Mouse (Mus musculus) midbrain, embryonic 14.5 days (tissue): Measurements from ENCODE around the gene Fastkd5. TPM values are rescaled to one million over a fixed set of nuclear protein-coding genes. Genes with fewer than 3 reads are reported as not detected.
"Not testable (repeated sequence)": the region's sequence is repeated elsewhere in the genome, so short reads cannot be mapped to it uniquely, and the experiment has no call there.

Experiments used
- ATAC-seq: fragments of 200-750 bp; cut with Nextera tagmentation; 2 replicates; pipeline ENCODE4 v1.8.0; 2017; ENCODE audit warnings: moderate number of reproducible peaks, moderate library complexity; ENCODE audit not compliant: low FRiP score, low TSS enrichment
- DNase-seq: peaks from one replicate; pipeline ENCODE4 v3.0.0-alpha.2; 2015
- H3K27ac ChIP-seq: fragments of 300-500 bp; sonication (generic); replicated peaks from 2 replicates; pipeline ENCODE4 v1.5.1; 2014; ENCODE audit warnings: mild to moderate bottlenecking, low read depth, low read length, moderate library complexity
- H3K27me3 ChIP-seq: fragments of 300-500 bp; sonication (generic); 2 replicates; pipeline ENCODE4 v1.6.1; 2014; ENCODE audit warnings: low read length, control low read depth, mixed read lengths; ENCODE audit not compliant: control insufficient read depth, insufficient read depth
- H3K36me3 ChIP-seq: fragments of 300-500 bp; sonication (generic); 2 replicates; pipeline ENCODE4 v1.6.1; 2014; ENCODE audit warnings: low read length, control low read depth; ENCODE audit not compliant: control insufficient read depth, insufficient read depth
- H3K4me1 ChIP-seq: fragments of 300-500 bp; sonication (generic); 2 replicates; pipeline ENCODE4 v1.6.1; 2014; ENCODE audit warnings: mild to moderate bottlenecking, antibody characterized with exemption, low read length, control low read depth; ENCODE audit not compliant: control insufficient read depth, insufficient read depth
- H3K4me2 ChIP-seq: fragments of 300-500 bp; sonication (generic); 2 replicates; pipeline ENCODE4 v1.6.1; 2014; ENCODE audit warnings: mild to moderate bottlenecking, low read length, moderate library complexity
- H3K4me3 ChIP-seq: fragments of 300-500 bp; sonication (generic); replicated peaks from 2 replicates; pipeline ENCODE4 v1.5.1; 2014; ENCODE audit warnings: low read depth, low read length
- H3K9ac ChIP-seq: fragments of 300-500 bp; sonication (generic); replicated peaks from 2 replicates; pipeline ENCODE4 v1.6.1; 2014; ENCODE audit warnings: mild to moderate bottlenecking, low read length, moderate library complexity
- H3K9me3 ChIP-seq: fragments of 300-500 bp; sonication (generic); 2 replicates; pipeline ENCODE4 v1.6.1; 2016; ENCODE audit warnings: low read length, control low read depth, mixed read lengths; ENCODE audit not compliant: control insufficient read depth
- WGBS: fragments of 180-500 bp; shearing (Covaris S2); extraction: QIAGEN DNeasy Blood & Tissue Kit; methylation state at CpG from one replicate; pipeline ENCODE4 v1.1.7; 2014; 5-methylcytosine and 5-hydroxymethylcytosine counted together
- polyA plus RNA-seq: library from polyadenylated mRNA; unstranded; fragments of >200 nt; fragmentation: Nextera tagmentation; extraction: Ambion mirVana; gene quantifications from 2 replicates; pipeline ENCODE4 v1.2.1, GENCODE M21; 2014

Fastkd5 gene
- polyA plus RNA-seq, 1 experiment from 2014 or later, result 13.8 TPM

GRCm38 (mm10) chr2:130655660-130656339, 26.0 kb upstream of the Fastkd5 start:
- Histone ChIP-seq H3K9ac (no peak overlapping the region), H3K9me3 (no peaks in the 10 kb centered on the region), H3K27ac (no peak overlapping the region), H3K4me1 (no peaks in the 10 kb centered on the region), H3K27me3 (no peaks in the 10 kb centered on the region), H3K4me3 (no peak overlapping the region), H3K4me2 (no peak overlapping the region), H3K36me3 (peaks cover 75% of the 10 kb centered on the region)
- 93% methylated on average over 6 of the region's 6 CpGs for WGBS
- ATAC-seq (no peak), DNase-seq (no peak)

- H3K9ac ChIP-seq, result no peak overlapping the region
- H3K4me2 ChIP-seq, result no peak overlapping the region
- WGBS, result 87% methylated on average over 1 of the region's 1 CpGs
- no peaks in the 10 kb centered on the region for H3K9me3 ChIP-seq
- no peak for DNase-seq
- H3K27ac ChIP-seq, result no peak overlapping the region
- peaks cover 74% of the 10 kb centered on the region for H3K36me3 ChIP-seq
- H3K4me3 ChIP-seq, result no peak overlapping the region
- H3K27me3 ChIP-seq, result no peaks in the 10 kb centered on the region
- ATAC-seq, result no peak
- no peaks in the 10 kb centered on the region for H3K4me1 ChIP-seq
These were observed 23.9 kb upstream of the Fastkd5 start for GRCm38 (mm10) chr2:130653760-130654159.

- Histone ChIP-seq H3K36me3 (peaks cover 69% of the 10 kb centered on the region), H3K27ac (no peak overlapping the region), H3K9ac (no peak overlapping the region), H3K27me3 (no peaks in the 10 kb centered on the region), H3K4me3 (no peak overlapping the region), H3K9me3 (no peaks in the 10 kb centered on the region), H3K4me1 (no peaks in the 10 kb centered on the region), H3K4me2 (no peak overlapping the region)
- no peak for ATAC-seq
- WGBS, result 97% methylated on average over 2 of the region's 2 CpGs
- no peak for DNase-seq
These were observed 23.5 kb upstream of the Fastkd5 start for GRCm38 (mm10) chr2:130653303-130653702.

GRCm38 (mm10) chr2:130649028-130649427, 19.2 kb upstream of the Fastkd5 start:
- WGBS, result 83% methylated on average over 6 of the region's 6 CpGs

GRCm38 (mm10) chr2:130645198-130645597, 15.4 kb upstream of the Fastkd5 start:
- Histone ChIP-seq H3K9ac (no peak overlapping the region), H3K4me1 (peaks cover 6% of the 10 kb centered on the region; the same call in 1 of the 2 replicates), H3K4me3 (no peak overlapping the region), H3K36me3 (peaks cover 4% of the 10 kb centered on the region; the same call in 1 of the 2 replicates), H3K27me3 (peaks cover 5% of the 10 kb centered on the region; the same call in 1 of the 2 replicates), H3K27ac (no peak overlapping the region), H3K9me3 (no peaks in the 10 kb centered on the region), H3K4me2 (no peak overlapping the region)
- DNase-seq (no peak), ATAC-seq (no peak)
- WGBS, result 86% methylated on average over 4 of the region's 4 CpGs

More at GRCm38 (mm10) chr2:130649028-130649427, 19.2 kb upstream of the Fastkd5 start:
- not testable (repeated sequence) for ATAC-seq, H3K4me2 ChIP-seq, H3K9me3 ChIP-seq, H3K27me3 ChIP-seq, H3K4me3 ChIP-seq, H3K27ac ChIP-seq, DNase-seq, H3K4me1 ChIP-seq, H3K9ac ChIP-seq
- H3K36me3 ChIP-seq, result peaks cover 27% of the 10 kb centered on the region

GRCm38 (mm10) chr2:130642684-130643369, 13.0 kb upstream of the Fastkd5 start, which contains the start of gene Lzts3:
Lzts3 (minus strand) TSS chr2:130642803.
- H3K4me3 ChIP-seq, result peak within 1 kb of the TSS; percentile 74
- H3K27ac ChIP-seq, result peak within 1 kb of the TSS; percentile 74
- no peaks in the 10 kb centered on the region for H3K9me3 ChIP-seq
- DNase-seq (peak; percentile 95), ATAC-seq (peak; percentile 93)
- WGBS, result 3% methylated on average over 39 of the region's 40 CpGs
- H3K4me1 ChIP-seq, result peaks cover 6% of the 10 kb centered on the region; the same call in 1 of the 2 replicates
- peaks cover 13% of the 10 kb centered on the region; the same call in 1 of the 2 replicates for H3K27me3 ChIP-seq
- no peaks in the 10 kb centered on the region for H3K36me3 ChIP-seq
- peak within 1 kb of the TSS; percentile 81 for H3K9ac ChIP-seq
- peak within 1 kb of the TSS; percentile 87 for H3K4me2 ChIP-seq

- under 1% methylated on average over 27 of the region's 27 CpGs for WGBS
- Histone ChIP-seq H3K27ac (peak overlapping the region; percentile 74), H3K27me3 (peaks cover 17% of the 10 kb centered on the region; the same call in 1 of the 2 replicates), H3K36me3 (no peaks in the 10 kb centered on the region), H3K4me3 (peak overlapping the region; percentile 74), H3K4me1 (peaks cover 6% of the 10 kb centered on the region; the same call in 1 of the 2 replicates), H3K9me3 (no peaks in the 10 kb centered on the region), H3K9ac (peak overlapping the region; percentile 81), H3K4me2 (peak overlapping the region; percentile 87)
- ATAC-seq, result peak; percentile 79
- peak; percentile 73 for DNase-seq
These were observed 12.4 kb upstream of the Fastkd5 start for GRCm38 (mm10) chr2:130642197-130642660.

- WGBS, result 72% methylated on average over 6 of the region's 6 CpGs
- peak overlapping the region; percentile 87 for H3K4me2 ChIP-seq
- no peak for ATAC-seq
- peaks cover 6% of the 10 kb centered on the region; the same call in 1 of the 2 replicates for H3K4me1 ChIP-seq
- peak overlapping the region; percentile 74 for H3K4me3 ChIP-seq
- H3K27ac ChIP-seq, result no peak overlapping the region
- no peak for DNase-seq
- peaks cover 25% of the 10 kb centered on the region for H3K27me3 ChIP-seq
- peaks cover under 1% of the 10 kb centered on the region; the same call in 1 of the 2 replicates for H3K36me3 ChIP-seq
- no peaks in the 10 kb centered on the region for H3K9me3 ChIP-seq
- peak overlapping the region; percentile 81 for H3K9ac ChIP-seq
These were observed 11.7 kb upstream of the Fastkd5 start for GRCm38 (mm10) chr2:130641351-130642025.
